In the genomic region with DNA sequence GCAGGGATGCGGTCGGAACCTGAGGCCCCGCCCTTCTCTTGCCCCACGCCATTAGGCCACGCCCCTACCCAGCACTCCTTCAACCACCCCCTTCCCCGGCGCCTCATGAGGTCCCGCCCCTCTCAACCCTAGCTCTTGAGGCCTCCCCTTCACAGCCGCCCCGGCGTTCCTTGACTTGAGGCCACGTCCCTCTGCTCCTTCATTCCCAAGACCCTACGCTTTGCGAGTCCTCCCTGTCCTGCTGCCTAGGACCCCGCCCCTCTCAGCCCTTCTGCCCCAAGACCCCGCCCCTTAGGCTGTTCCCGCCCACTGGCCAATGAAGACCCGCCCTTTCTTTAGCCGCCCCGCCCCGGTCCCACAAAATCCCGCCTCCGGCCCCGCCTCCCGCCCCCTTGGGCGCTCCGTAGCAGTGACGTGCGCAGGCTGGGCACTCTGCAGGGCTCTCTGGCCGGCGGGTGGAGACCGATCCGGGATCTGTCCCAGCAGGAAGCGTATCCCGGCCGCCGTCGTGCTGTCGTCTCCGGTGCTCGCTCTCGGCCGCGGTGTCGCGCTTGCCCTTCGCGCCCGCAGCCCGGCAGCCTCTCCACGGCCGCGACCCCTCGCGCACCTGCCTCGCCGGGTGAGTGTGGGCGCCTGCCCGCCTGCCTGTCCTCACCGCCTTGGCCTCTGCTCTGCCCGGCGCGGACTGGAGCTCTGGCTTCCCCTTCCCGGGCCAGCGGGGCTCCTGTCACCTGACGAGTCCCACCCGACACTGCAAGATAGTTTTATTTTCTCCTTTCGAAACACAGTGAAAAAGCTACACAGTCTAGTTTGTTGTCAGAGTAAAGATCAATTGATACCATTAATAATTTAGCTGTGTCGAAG, we compare ENCODE assay signal across 8 mouse cellular contexts. TPM values are rescaled to one million over a fixed set of nuclear protein-coding genes. Genes with fewer than 3 reads are reported as not detected.
A peak's percentile ranks its signal among the peaks of the same experiment; 100 is the strongest.
DNase-seq lines count a peak whose midpoint lies in the region; ATAC-seq and TF ChIP-seq lines count a peak whose summit lies in the region.

A gene (plus strand): TSS at position 421 of the 864 bp plus-strand sequence.

- H3K9me3 ChIP-seq in lung, embryonic 15.5 days: no peaks in the 10 kb centered on the region

- peak; percentile 90 for ATAC-seq in frontal cortex, adult (ENCODE audit: low TSS enrichment)
- ATAC-seq in hematopoietic stem cell, adult 5-6 weeks (replicated peaks in 1 of 2; ENCODE audit: insufficient read depth in 1 of 2, low FRiP score in 2 of 2, low TSS enrichment in 1 of 2, low read depth in 1 of 2, poor library complexity in 2 of 2, severe bottlenecking in 2 of 2): peak; percentile 62 to 67
- peak; percentile 98 for ATAC-seq in lung, embryonic 15.5 days (ENCODE audit: borderline replicate concordance, extremely low read depth, low FRiP score, low TSS enrichment)

- WGBS in lung, embryonic 15.5 days: under 1% methylated on average over 69 of the region's 69 CpGs
- under 1% methylated on average over 69 of the region's 69 CpGs for WGBS in olfactory bulb, adult 2 months

- no peaks in the 10 kb centered on the region for H3K27me3 ChIP-seq in lung, embryonic 15.5 days

- peak; percentile 98 for DNase-seq in Muller cell, postnatal 12 days (ENCODE audit: inconsistent ontology term)
- peak; percentile 93 for DNase-seq in cerebellum, adult 9-10 months
- peak; percentile 57 for DNase-seq in layer of hippocampus, adult 9-10 months (ENCODE audit: low spot score)
- DNase-seq in thymus, adult 18-20 months: peak; percentile 73 to 74

- peak within 1 kb of the TSS; percentile 93 for H3K4me3 ChIP-seq in lung, embryonic 15.5 days
- peak within 1 kb of the TSS; percentile 95 for H3K4me3 ChIP-seq in olfactory bulb, adult 2 months (ENCODE audit: insufficient read depth, low read depth, low read length)

- H3K9ac ChIP-seq in lung, embryonic 15.5 days: peak within 1 kb of the TSS; percentile 94

- H3K36me3 ChIP-seq in lung, embryonic 15.5 days: no peaks in the 10 kb centered on the region

- TF ChIP-seq POLR2A in olfactory bulb, adult 2 months (IDR thresholded peaks at IDR 0.05; ENCODE audit: insufficient read depth, low read depth, low read length): peak; percentile 69

- H3K4me2 ChIP-seq in lung, embryonic 15.5 days: peak within 1 kb of the TSS; percentile 80

- H3K4me1 ChIP-seq in lung, embryonic 15.5 days: peaks cover 4% of the 10 kb centered on the region; the same call in 1 of the 2 replicates
- no peaks in the 10 kb centered on the region for H3K4me1 ChIP-seq in olfactory bulb, adult 2 months (ENCODE audit: control insufficient read depth, insufficient read depth, low read length)

- TF ChIP-seq CTCF in olfactory bulb, adult 2 months (IDR thresholded peaks at IDR 0.05; ENCODE audit: insufficient read depth, low read depth, low read length): no peak; the same call in 1 of the 2 replicates

- peak within 1 kb of the TSS; percentile 89 for H3K27ac ChIP-seq in lung, embryonic 15.5 days
- H3K27ac ChIP-seq in olfactory bulb, adult 2 months (ENCODE audit: insufficient read depth, low read depth, low read length): peak within 1 kb of the TSS; percentile 67

RNA-seq across cellular contexts. Expression of the gene that starts here (rescaled TPM):
- total RNA-seq in hematopoietic stem cell, adult 5-6 weeks (2017): 6.1 and 14.0 TPM in 2 replicates
- polyA plus RNA-seq in lung, embryonic 15.5 days (2015; fragmentation: Nextera tagmentation; extraction: Ambion mirVana): 26.6 and 28.2 TPM in 2 replicates
- polyA plus RNA-seq in olfactory bulb, adult 2 months (2012; ENCODE audit: insufficient read depth, insufficient read length, low replicate concordance, missing spikeins): not detected in 2 replicates

Comparison
In these comparisons a context has a peak if more than half of its experiments do, and no peak if none do; other contexts are left out.
1. Peak in every context shown above with its lines: DNase-seq, ATAC-seq, H3K4me3 ChIP-seq and H3K27ac ChIP-seq.